In the genomic region with DNA sequence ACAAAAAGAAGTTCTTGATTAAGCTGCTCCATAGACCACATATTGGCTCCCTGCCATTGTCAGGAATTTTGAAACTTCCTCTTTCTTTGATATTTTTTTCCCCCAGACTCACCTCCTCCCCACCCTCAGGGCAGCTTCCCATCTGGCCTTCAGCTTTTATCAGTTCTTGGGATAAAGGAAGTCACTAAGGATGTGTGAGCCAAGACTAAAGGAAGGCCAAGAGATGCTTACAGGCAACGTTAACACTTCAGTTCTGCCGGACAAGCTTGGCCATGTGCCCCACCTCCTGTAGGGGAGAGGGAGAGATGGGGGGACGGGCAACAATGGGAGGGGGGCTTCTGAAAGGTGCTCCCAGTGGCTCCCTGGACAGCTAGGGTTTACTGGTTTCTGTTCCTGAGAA, we compare ENCODE assay signal across 30 mouse cellular contexts. TPM values are rescaled to one million over a fixed set of nuclear protein-coding genes. Genes with fewer than 3 reads are reported as not detected.
DNase-seq lines count a peak whose midpoint lies in the region; ATAC-seq lines count a peak whose summit lies in the region.
"Had no signal": no experiment of that assay in that cellular context is flagged by ENCODE, and none has a peak within 500 bp of the region (broad histone marks: within the 10 kb centered on the region; RNA-seq: fewer than 3 reads in every experiment).

No protein-coding gene starts in this region.

- DNase-seq in forebrain, embryonic 14.5 days (ENCODE audit: low spot score): peak; percentile 5
- peak; percentile 45 for DNase-seq in kidney, postnatal 10 days
- DNase-seq in kidney, postnatal 36 days: no peak
- DNase-seq in lung, postnatal 10 days: peak; percentile 28
- DNase-seq in lung, adult 18-20 months: no peak
- peak; percentile 19 to 23 for DNase-seq in heart, postnatal 14 days
- no peak for DNase-seq in spleen, adult 18-20 months
- DNase-seq: adrenal gland, postnatal 14 days; cerebellum, adult 11 months; cerebellum, postnatal 25 days; gastrocnemius, postnatal 25 days; kidney, adult 9 months; layer of hippocampus, postnatal 36 days; liver, postnatal 0 days; right cerebral cortex, postnatal 14 days; thymus, postnatal 14 days had no signal

- H3K36me3 ChIP-seq in forebrain, embryonic 14.5 days (ENCODE audit: control insufficient read depth, insufficient read depth, low read length): no peaks in the 10 kb centered on the region
- H3K36me3 ChIP-seq in forebrain, embryonic 15.5 days: no peaks in the 10 kb centered on the region
- H3K36me3 ChIP-seq: forebrain, embryonic 12.5 days; G1E; heart, embryonic 13.5 days; hindbrain, embryonic 12.5 days; midbrain, embryonic 15.5 days; stomach, embryonic 15.5 days had no signal

- no peak overlapping the region for H3K4me3 ChIP-seq in forebrain, embryonic 14.5 days (ENCODE audit: low read depth, low read length)
- H3K4me3 ChIP-seq in forebrain, embryonic 15.5 days: no peak overlapping the region
- H3K4me3 ChIP-seq: forebrain, embryonic 12.5 days; heart, embryonic 13.5 days; hindbrain, embryonic 12.5 days; layer of hippocampus, adult 2 months; midbrain, embryonic 15.5 days; myocyte; stomach, embryonic 15.5 days had no signal

- H3K4me1 ChIP-seq in forebrain, embryonic 14.5 days (ENCODE audit: control insufficient read depth, insufficient read depth, low read length): no peaks in the 10 kb centered on the region
- H3K4me1 ChIP-seq in forebrain, embryonic 15.5 days: no peaks in the 10 kb centered on the region
- H3K4me1 ChIP-seq: forebrain, embryonic 12.5 days; hindbrain, embryonic 12.5 days; midbrain, embryonic 15.5 days; stomach, embryonic 15.5 days had no signal

- H3K27ac ChIP-seq in forebrain, embryonic 14.5 days (ENCODE audit: low read depth, low read length): no peak overlapping the region
- no peak overlapping the region for H3K27ac ChIP-seq in forebrain, embryonic 15.5 days (replicated peaks)
- H3K27ac ChIP-seq: forebrain, embryonic 12.5 days; heart, embryonic 13.5 days; hindbrain, embryonic 12.5 days; layer of hippocampus, adult 2 months; midbrain, embryonic 15.5 days; stomach, embryonic 15.5 days had no signal

- intact Hi-C loops in heart, postnatal 14 days (cut with DNase I): no loop called here

- no peaks in the 10 kb centered on the region for H3K9me3 ChIP-seq in forebrain, embryonic 14.5 days (replicated peaks; ENCODE audit: control insufficient read depth, low read length)
- no peaks in the 10 kb centered on the region for H3K9me3 ChIP-seq in forebrain, embryonic 15.5 days
- H3K9me3 ChIP-seq: forebrain, embryonic 12.5 days; heart, embryonic 13.5 days; hindbrain, embryonic 12.5 days; midbrain, embryonic 15.5 days; stomach, embryonic 15.5 days had no signal

- ATAC-seq in forebrain, embryonic 14.5 days: no peak
- ATAC-seq in forebrain, embryonic 15.5 days (replicated peaks): no peak
- ATAC-seq: activated CD4-positive, CD25-positive, alpha-beta regulatory T cell, adult 4 months; inflammation-experienced regulatory T-cells, adult 6 months; liver, postnatal 0 days; midbrain, embryonic 15.5 days had no signal

- no peak overlapping the region for H3K9ac ChIP-seq in forebrain, embryonic 14.5 days (ENCODE audit: low read length)
- H3K9ac ChIP-seq in forebrain, embryonic 15.5 days (replicated peaks): no peak overlapping the region
- H3K9ac ChIP-seq: forebrain, embryonic 12.5 days; heart, embryonic 13.5 days; hindbrain, embryonic 12.5 days; liver, postnatal 0 days; midbrain, embryonic 15.5 days; stomach, embryonic 15.5 days had no signal

- no peaks in the 10 kb centered on the region for H3K27me3 ChIP-seq in forebrain, embryonic 14.5 days (replicated peaks; ENCODE audit: control insufficient read depth, insufficient read depth, low read length)
- H3K27me3 ChIP-seq in forebrain, embryonic 15.5 days: no peaks in the 10 kb centered on the region
- H3K27me3 ChIP-seq: forebrain, embryonic 12.5 days; heart, embryonic 13.5 days; hindbrain, embryonic 12.5 days; midbrain, embryonic 15.5 days; stomach, embryonic 15.5 days had no signal

- 27% methylated on average over 3 of the region's 3 CpGs for WGBS in forebrain, embryonic 14.5 days
- 23% methylated on average over 3 of the region's 3 CpGs for WGBS in forebrain, embryonic 15.5 days

- H3K4me2 ChIP-seq in forebrain, embryonic 14.5 days (ENCODE audit: low read length): no peak overlapping the region
- H3K4me2 ChIP-seq in forebrain, embryonic 15.5 days (replicated peaks): no peak overlapping the region
- H3K4me2 ChIP-seq: forebrain, embryonic 12.5 days; heart, embryonic 13.5 days; hindbrain, embryonic 12.5 days; midbrain, embryonic 15.5 days; stomach, embryonic 15.5 days had no signal

RNA-seq across cellular contexts. Expression of a gene that starts 32.6 kb away (rescaled TPM):
- not detected in 2 replicates for polyA plus RNA-seq in forebrain, embryonic 14.5 days (2014; fragmentation: Nextera tagmentation; extraction: Ambion mirVana)
- polyA plus RNA-seq in forebrain, embryonic 15.5 days (2015; fragmentation: Nextera tagmentation; extraction: Ambion mirVana): 0.11 TPM in 1 of 2 replicates, not detected in the other
- not detected for total RNA-seq in heart, postnatal 14 days (2021)
- total RNA-seq: adrenal gland, postnatal 14 days; G1E; gastrocnemius, postnatal 25 days; layer of hippocampus, adult 2 months; layer of hippocampus, postnatal 36 days; left cerebral cortex, postnatal 14 days; liver, adult 2 months; megakaryocyte-erythroid progenitor cell, adult 5-6 weeks had no signal
- polyA plus RNA-seq: activated CD4-positive, CD25-positive, alpha-beta regulatory T cell, adult 4 months; forebrain, embryonic 12.5 days; G1E; heart, embryonic 13.5 days; hindbrain, embryonic 12.5 days; inflammation-experienced regulatory T-cells, adult 6 months; myocyte had no signal

Comparison
In these comparisons a context has a peak if more than half of its experiments do, and no peak if none do; other contexts are left out.
1. DNase-seq: peak in forebrain, embryonic 14.5 days (single experiment), kidney, postnatal 10 days (single experiment), lung, postnatal 10 days (single experiment) and heart, postnatal 14 days (2 of 2); none in kidney, postnatal 36 days (0 of 2), lung, adult 18-20 months (0 of 2) and spleen, adult 18-20 months (0 of 2).